ENCODE assay signal across 12 mouse cellular contexts in genomic region chr14:25126544-25126943, GRCm38 (mm10).
A peak's percentile ranks its signal among the peaks of the same experiment; 100 is the strongest.
DNase-seq lines count a peak whose midpoint lies in the region; ATAC-seq and TF ChIP-seq lines count a peak whose summit lies in the region.
"Had no signal": no experiment of that assay in that cellular context is flagged by ENCODE, and none has a peak within 500 bp of the region (broad histone marks: within the 10 kb centered on the region; RNA-seq: fewer than 3 reads in every experiment).

No protein-coding gene starts in this region.

- no peak for ATAC-seq in forebrain, embryonic 12.5 days (ENCODE audit: low FRiP score)
- no peak for ATAC-seq in hindbrain, postnatal 0 days
- no peak for ATAC-seq in neural tube, embryonic 11.5 days (ENCODE audit: insufficient read depth, low FRiP score, low TSS enrichment)
- no peak for ATAC-seq in frontal cortex, adult (ENCODE audit: low TSS enrichment)
- ATAC-seq: intestine, embryonic 16.5 days had no signal

- H3K9me3 ChIP-seq in forebrain, embryonic 12.5 days, result no peaks in the 10 kb centered on the region
- H3K9me3 ChIP-seq in hindbrain, postnatal 0 days (ENCODE audit: low read length), result no peaks in the 10 kb centered on the region
- no peaks in the 10 kb centered on the region for H3K9me3 ChIP-seq in neural tube, embryonic 11.5 days (ENCODE audit: control insufficient read depth, low read length)
- H3K9me3 ChIP-seq: heart, embryonic 12.5 days had no signal

- no peak for TF ChIP-seq CTCF in hindbrain, postnatal 0 days (IDR thresholded peaks at IDR 0.05; ENCODE audit: low read depth)

- H3K4me1 ChIP-seq in forebrain, embryonic 12.5 days, result peaks cover 50% of the 10 kb centered on the region
- H3K4me1 ChIP-seq in hindbrain, postnatal 0 days (ENCODE audit: insufficient read depth, low read length), result peaks cover 24% of the 10 kb centered on the region
- peaks cover 16% of the 10 kb centered on the region for H3K4me1 ChIP-seq in neural tube, embryonic 11.5 days (ENCODE audit: control insufficient read depth, insufficient read depth, low read length)
- H3K4me1 ChIP-seq: heart, embryonic 12.5 days had no signal

- H3K4me3 ChIP-seq in forebrain, embryonic 12.5 days (replicated peaks), result no peak overlapping the region
- no peak overlapping the region for H3K4me3 ChIP-seq in hindbrain, postnatal 0 days (ENCODE audit: low read length)
- no peak overlapping the region for H3K4me3 ChIP-seq in neural tube, embryonic 11.5 days (ENCODE audit: low read depth, low read length)
- H3K4me3 ChIP-seq: heart, embryonic 12.5 days had no signal

- peak; percentile 61 for DNase-seq in embryo, embryonic 11 days
- DNase-seq in hindbrain, postnatal 0 days (ENCODE audit: low spot score), result peak; percentile 40
- DNase-seq in neural tube, embryonic 11.5 days (ENCODE audit: low spot score), result peak; percentile 24
- no peak for DNase-seq in spleen, adult 12 weeks (ENCODE audit: low spot score)
- no peak for DNase-seq in thymus, postnatal 10 days (ENCODE audit: low spot score in 2 of 2)
- DNase-seq: adrenal gland, postnatal 36 days; cerebellum, adult 9-10 months had no signal

- peak overlapping the region; percentile 73 for H3K27ac ChIP-seq in forebrain, embryonic 12.5 days
- peak overlapping the region; percentile 81; the same call in 1 of the 2 replicates for H3K27ac ChIP-seq in hindbrain, postnatal 0 days
- H3K27ac ChIP-seq in neural tube, embryonic 11.5 days (ENCODE audit: low read depth, low read length), result no peak overlapping the region

- H3K27me3 ChIP-seq in forebrain, embryonic 12.5 days, result peaks cover 17% of the 10 kb centered on the region; the same call in 1 of the 2 replicates
- no peaks in the 10 kb centered on the region for H3K27me3 ChIP-seq in hindbrain, postnatal 0 days (ENCODE audit: insufficient read depth, low read length)
- no peaks in the 10 kb centered on the region for H3K27me3 ChIP-seq in neural tube, embryonic 11.5 days (ENCODE audit: control insufficient read depth, insufficient read depth, low read length)

- H3K9ac ChIP-seq in forebrain, embryonic 12.5 days, result no peak overlapping the region
- no peak overlapping the region for H3K9ac ChIP-seq in hindbrain, postnatal 0 days (replicated peaks; ENCODE audit: low read length)
- no peak overlapping the region for H3K9ac ChIP-seq in neural tube, embryonic 11.5 days (ENCODE audit: low read length)
- H3K9ac ChIP-seq: heart, embryonic 12.5 days had no signal

- 17% methylated on average over 7 of the region's 7 CpGs for whole genome bisulfite sequencing in forebrain, embryonic 12.5 days
- WGBS in hindbrain, postnatal 0 days, result 17% methylated on average over 7 of the region's 7 CpGs
- WGBS in neural tube, embryonic 11.5 days, result 41% methylated on average over 7 of the region's 7 CpGs

- no peaks in the 10 kb centered on the region for H3K36me3 ChIP-seq in forebrain, embryonic 12.5 days (replicated peaks)
- H3K36me3 ChIP-seq in hindbrain, postnatal 0 days (ENCODE audit: insufficient read depth, low read length), result no peaks in the 10 kb centered on the region
- no peaks in the 10 kb centered on the region for H3K36me3 ChIP-seq in neural tube, embryonic 11.5 days (ENCODE audit: control insufficient read depth, insufficient read depth, low read length)
- H3K36me3 ChIP-seq: heart, embryonic 12.5 days had no signal

- H3K4me2 ChIP-seq in forebrain, embryonic 12.5 days, result no peak overlapping the region
- no peak overlapping the region for H3K4me2 ChIP-seq in hindbrain, postnatal 0 days (ENCODE audit: low read depth, low read length)
- H3K4me2 ChIP-seq in neural tube, embryonic 11.5 days (ENCODE audit: low read depth), result no peak overlapping the region
- H3K4me2 ChIP-seq: heart, embryonic 12.5 days; liver, embryonic 11.5 days had no signal

Comparison
In these comparisons a context has a peak if more than half of its experiments do, and no peak if none do; other contexts are left out.
1. DNase-seq: peak in embryo, embryonic 11 days (single experiment), hindbrain, postnatal 0 days (single experiment) and neural tube, embryonic 11.5 days (single experiment); none in spleen, adult 12 weeks (single experiment) and thymus, postnatal 10 days (0 of 2).